In genomic region chr19:6067724-6068415, GRCm38 (mm10) we compare ENCODE assay signal across 8 mouse cellular contexts. TPM values are rescaled to one million over a fixed set of nuclear protein-coding genes. Genes with fewer than 3 reads are reported as not detected.
A peak's percentile ranks its signal among the peaks of the same experiment; 100 is the strongest.
DNase-seq lines count a peak whose midpoint lies in the region; ATAC-seq lines count a peak whose summit lies in the region.

Gene Tm7sf2, minus strand, starts transcription at chr19:6068373.

- ATAC-seq in hindbrain, embryonic 14.5 days (ENCODE audit: low FRiP score): peak; percentile 92

- peak within 1 kb of the TSS; percentile 92 for H3K27ac ChIP-seq in hindbrain, embryonic 14.5 days

- H3K27me3 ChIP-seq in hindbrain, embryonic 14.5 days (ENCODE audit: control insufficient read depth, insufficient read depth, low read length): no peaks in the 10 kb centered on the region

- peak; percentile 91 for DNase-seq in T-cell, adult 2 months (ENCODE audit: low spot score)
- DNase-seq in cerebellum, postnatal 25 days: peak; percentile 87 to 91
- peak; percentile 77 to 87 for DNase-seq in frontal cortex, postnatal 36 days (ENCODE audit: low spot score in 2 of 2)
- DNase-seq in hindbrain, embryonic 14.5 days (ENCODE audit: low spot score): peak; percentile 85
- peak; percentile 86 to 87 for DNase-seq in layer of hippocampus, postnatal 36 days
- DNase-seq in lung, postnatal 36 days: peak; percentile 95
- DNase-seq in right cerebral cortex, adult 18-20 months: peak; percentile 91
- peak; percentile 80 for DNase-seq in urinary bladder, adult 2 months (ENCODE audit: low spot score)

- peaks cover 38% of the 10 kb centered on the region for H3K36me3 ChIP-seq in hindbrain, embryonic 14.5 days (replicated peaks; ENCODE audit: control insufficient read depth, insufficient read depth)

- H3K4me2 ChIP-seq in hindbrain, embryonic 14.5 days (replicated peaks): peak within 1 kb of the TSS; percentile 95

- peaks cover 19% of the 10 kb centered on the region for H3K4me1 ChIP-seq in hindbrain, embryonic 14.5 days (replicated peaks; ENCODE audit: control insufficient read depth, insufficient read depth, low read length)

- H3K9ac ChIP-seq in hindbrain, embryonic 14.5 days: peak within 1 kb of the TSS; percentile 83

- peak within 1 kb of the TSS; percentile 57 for H3K4me3 ChIP-seq in hindbrain, embryonic 14.5 days (replicated peaks; ENCODE audit: low read length)

- H3K9me3 ChIP-seq in hindbrain, embryonic 14.5 days (ENCODE audit: control insufficient read depth, low read length): no peaks in the 10 kb centered on the region

- 11% methylated on average over 33 of the region's 33 CpGs for WGBS in hindbrain, embryonic 14.5 days

RNA-seq across cellular contexts. Expression of gene Tm7sf2, which starts in this region (rescaled TPM):
- polyA plus RNA-seq in hindbrain, embryonic 14.5 days (2014; fragmentation: Nextera tagmentation; extraction: Ambion mirVana): 58.9 and 59.8 TPM in 2 replicates
- 10 to 100 TPM; 26.4 to 34.2 TPM for total RNA-seq in layer of hippocampus, postnatal 36 days (2021)
- 24.1 and 33.2 TPM in 2 replicates for polyA plus RNA-seq in urinary bladder, adult 2 months (2012; rRNA removed)

Comparison
In these comparisons a context has a peak if more than half of its experiments do, and no peak if none do; other contexts are left out.
1. Peak in every context shown above with its lines: DNase-seq, ATAC-seq, H3K4me3 ChIP-seq and H3K27ac ChIP-seq.